Mouse (Mus musculus) liver, adult 2 months (tissue): ENCODE data around the gene Piwil4. TPM values are rescaled to one million over a fixed set of nuclear protein-coding genes. Genes with fewer than 3 reads are reported as not detected.

ENCODE experiments used
- DNase-seq: peaks from one replicate; pipeline ENCODE4 v3.0.0-alpha.2; 2011; ENCODE audit warnings: low read depth, low spot score; ENCODE audit errors: extremely low read depth
- H3K27ac ChIP-seq: fragments of 200-500 bp; replicated peaks from 2 replicates; pipeline ENCODE4 v1.5.1; 2012; ENCODE audit warnings: low read depth, mild to moderate bottlenecking, control low read depth, inconsistent platforms, low read length; ENCODE audit not compliant: insufficient read depth
- H3K27me3 ChIP-seq: fragments of 200-500 bp; 2 replicates; pipeline ENCODE4 v1.6.1; 2012; ENCODE audit warnings: mild to moderate bottlenecking, moderate library complexity, low read length, inconsistent platforms; ENCODE audit not compliant: control insufficient read depth, insufficient read depth
- H3K36me3 ChIP-seq: fragments of 200-500 bp; 2 replicates; pipeline ENCODE4 v1.6.1; 2012; ENCODE audit warnings: low read length, inconsistent platforms; ENCODE audit not compliant: control insufficient read depth, insufficient read depth
- H3K4me1 ChIP-seq: fragments of 200-500 bp; 2 replicates; pipeline ENCODE4 v1.6.1; 2011; ENCODE audit warnings: low read length; ENCODE audit not compliant: control insufficient read depth, insufficient read depth
- H3K4me3 ChIP-seq: fragments of 200-500 bp; 2 replicates; pipeline ENCODE4 v1.5.1; 2011; ENCODE audit warnings: low read depth, mild to moderate bottlenecking, control low read depth, low read length, moderate library complexity; ENCODE audit not compliant: insufficient read depth
- H3K79me2 ChIP-seq: fragments of 200-500 bp; 2 replicates; pipeline ENCODE4 v1.6.1; 2012; ENCODE audit warnings: inconsistent platforms, mild to moderate bottlenecking, low read length, moderate library complexity; ENCODE audit not compliant: control insufficient read depth, insufficient read depth
- H3K9ac ChIP-seq: fragments of 200-500 bp; 2 replicates; pipeline ENCODE4 v1.6.1; 2012; ENCODE audit warnings: low read depth, mild to moderate bottlenecking, control low read depth, inconsistent platforms, low read length
- CTCF ChIP-seq: fragments of 200-500 bp; IDR thresholded peaks from 2 replicates; pipeline ENCODE4 v1.5.1; 2011; ENCODE audit warnings: low read depth, low read length, control low read depth
- POLR2A ChIP-seq: fragments of 200-500 bp; IDR thresholded peaks from 2 replicates; pipeline ENCODE4 v1.6.1; 2011; ENCODE audit warnings: low read length, control low read depth; ENCODE audit not compliant: insufficient read depth; ENCODE audit errors: extremely low read depth
- WGBS: fragments of 180-500 bp; shearing (Covaris S2); methylation state at CpG from one replicate; pipeline ENCODE4 v1.1.7; 2018; 5-methylcytosine and 5-hydroxymethylcytosine counted together
- polyA plus RNA-seq: library from polyadenylated mRNA; depleted of rRNA; stranded (reverse); fragments of >200 nt; gene quantifications from 2 replicates; pipeline ENCODE4 v1.2.3, GENCODE M21; 2012; rRNA removed
- total RNA-seq: library from RNA; depleted of rRNA; stranded (reverse); fragments of >200 nt; gene quantifications from 2 replicates; pipeline ENCODE4 v1.2.3, GENCODE M21; 2014; rRNA removed

Piwil4 gene
- total RNA-seq, result not detected in 2 replicates
- not detected in 2 replicates for polyA plus RNA-seq

DNA sequence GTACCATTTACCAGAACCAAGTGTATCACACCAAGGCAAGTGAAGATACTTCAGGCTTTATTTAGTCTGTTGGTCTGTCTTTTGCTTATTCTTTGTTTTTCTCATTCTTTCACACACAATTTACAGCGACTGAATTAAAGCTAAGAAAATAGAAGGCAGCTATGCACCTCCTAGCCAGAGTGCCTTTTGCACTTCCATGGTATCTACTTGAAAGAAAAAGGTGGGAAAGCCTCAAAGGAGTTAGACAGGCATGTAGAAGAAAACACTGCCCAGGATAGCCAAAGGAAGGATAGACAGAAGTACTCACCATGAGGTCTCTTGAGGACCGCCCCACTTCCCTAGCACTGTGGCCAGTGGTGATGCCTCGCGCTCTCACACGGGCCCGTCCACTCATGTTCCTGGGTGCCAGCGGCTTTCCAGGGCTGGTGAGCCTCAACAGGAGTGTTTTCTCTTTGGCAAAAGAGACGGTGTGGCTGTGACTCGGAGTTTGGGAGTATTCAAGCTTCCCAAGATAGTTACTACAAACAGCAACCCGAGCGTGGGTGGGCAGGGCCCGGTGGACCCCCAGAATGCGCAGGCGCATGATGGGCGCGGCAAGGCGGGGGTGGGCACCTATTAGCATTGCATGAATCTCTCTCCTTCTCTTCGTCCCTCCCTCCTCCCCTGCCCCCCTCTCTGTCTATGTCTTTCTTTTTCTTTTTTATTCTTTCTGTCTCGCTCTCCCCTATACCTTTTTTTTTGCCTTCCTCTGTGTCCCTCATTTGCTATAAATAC is at the start of gene Piwil4:
Gene Piwil4 (minus strand): TSS at position 583 of the 774 bp plus-strand sequence.
- H3K4me3 ChIP-seq, result no peak within 1 kb of the TSS
- no peak for DNase-seq
- no peaks in the 10 kb centered on the region for H3K36me3 ChIP-seq
- 86% methylated on average over 19 of the region's 19 CpGs for WGBS
- H3K9ac ChIP-seq, result no peak within 1 kb of the TSS
- H3K4me1 ChIP-seq, result no peaks in the 10 kb centered on the region
- H3K27ac ChIP-seq, result no peak within 1 kb of the TSS
- H3K27me3 ChIP-seq, result no peaks in the 10 kb centered on the region
- no peaks in the 10 kb centered on the region for H3K79me2 ChIP-seq
- TF ChIP-seq CTCF (no peak), POLR2A (no peak)

DNA sequence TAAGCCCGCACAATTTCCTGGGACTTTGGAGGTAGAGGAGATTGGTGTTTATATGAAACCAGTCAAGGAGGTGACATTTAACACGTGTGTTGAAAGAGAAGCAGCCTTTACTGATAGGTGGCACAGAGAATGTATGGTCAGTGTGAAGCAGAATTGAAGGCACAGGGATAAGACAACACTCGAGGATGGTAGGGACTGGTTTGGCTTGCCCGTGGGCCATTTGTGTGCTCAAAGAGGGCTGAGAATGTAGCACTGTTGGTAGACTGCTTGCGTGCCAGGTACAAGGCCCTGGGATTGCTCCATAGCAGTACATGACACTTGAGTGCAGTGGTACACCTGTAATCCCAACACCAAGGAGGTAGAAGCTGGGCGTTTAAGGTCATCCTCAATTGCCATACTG is 46.8 kb upstream of the Piwil4 start:
- no peak for DNase-seq
- Histone ChIP-seq H3K36me3 (peaks cover 13% of the 10 kb centered on the region), H3K27me3 (no peaks in the 10 kb centered on the region), H3K4me1 (peaks cover 2% of the 10 kb centered on the region; the same call in 1 of the 2 replicates), H3K79me2 (no peaks in the 10 kb centered on the region; the same call in 1 of the 2 replicates), H3K4me3 (no peak overlapping the region), H3K9ac (no peak overlapping the region), H3K27ac (no peak overlapping the region)
- 91% methylated on average over 6 of the region's 6 CpGs for WGBS
- no peak for TF ChIP-seq POLR2A
- TF ChIP-seq CTCF, result no peak

DNA sequence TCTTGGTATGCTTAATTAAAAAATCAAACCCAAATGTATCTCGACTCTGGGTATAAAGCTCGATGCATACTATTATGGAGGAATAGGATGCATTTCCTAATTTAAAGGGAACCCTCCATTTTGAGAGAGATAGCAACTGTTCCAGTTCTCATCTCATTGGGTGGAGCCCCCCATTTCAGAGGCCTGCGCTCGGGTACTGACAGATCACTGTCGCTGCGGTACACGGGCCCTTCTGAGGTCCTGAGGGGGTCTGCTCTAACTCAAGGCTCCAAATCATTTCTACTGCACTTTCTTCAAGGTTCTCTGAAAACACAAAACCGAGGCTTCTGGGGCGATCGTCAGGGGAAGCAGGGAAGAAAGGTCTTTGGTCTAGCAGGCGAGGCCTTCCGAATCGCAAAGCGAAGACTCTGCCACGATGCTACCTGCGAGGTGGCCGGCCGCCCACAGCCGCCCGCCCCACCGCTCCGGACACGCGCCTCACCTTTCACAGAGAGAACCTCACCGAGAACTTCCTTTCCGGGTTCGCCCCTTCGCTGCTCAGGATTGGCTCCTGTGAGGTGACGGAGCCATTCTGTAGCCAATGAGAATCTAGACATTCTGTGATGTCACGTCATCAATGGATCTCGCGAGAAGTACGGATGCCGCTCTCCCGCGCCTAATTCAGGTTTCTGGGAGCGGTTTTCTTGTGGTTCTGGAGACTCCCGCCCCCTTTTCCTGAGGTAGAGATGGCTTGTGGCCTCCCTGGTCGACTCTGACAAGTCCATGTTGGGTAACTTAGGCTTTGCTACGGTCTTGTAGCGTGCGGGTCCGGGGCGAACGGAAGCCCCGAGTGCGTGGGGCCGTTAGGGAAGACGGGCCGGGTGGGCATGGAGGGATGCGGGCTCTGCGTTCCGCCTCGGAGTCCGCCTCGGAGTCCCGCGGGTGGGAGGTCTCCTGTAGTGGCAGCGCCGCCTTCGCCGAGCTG is 43.8 kb upstream of the Piwil4 start, which contains the start of the genes Mre11a and Ankrd49:
Gene Mre11a (plus strand): TSS at position 616 of the 964 bp plus-strand sequence.
Gene Ankrd49 (minus strand): TSS at position 818 of the 964 bp plus-strand sequence.
- peaks cover 2% of the 10 kb centered on the region; the same call in 1 of the 2 replicates for H3K4me1 ChIP-seq
- DNase-seq, result peak; percentile 91

DNA sequence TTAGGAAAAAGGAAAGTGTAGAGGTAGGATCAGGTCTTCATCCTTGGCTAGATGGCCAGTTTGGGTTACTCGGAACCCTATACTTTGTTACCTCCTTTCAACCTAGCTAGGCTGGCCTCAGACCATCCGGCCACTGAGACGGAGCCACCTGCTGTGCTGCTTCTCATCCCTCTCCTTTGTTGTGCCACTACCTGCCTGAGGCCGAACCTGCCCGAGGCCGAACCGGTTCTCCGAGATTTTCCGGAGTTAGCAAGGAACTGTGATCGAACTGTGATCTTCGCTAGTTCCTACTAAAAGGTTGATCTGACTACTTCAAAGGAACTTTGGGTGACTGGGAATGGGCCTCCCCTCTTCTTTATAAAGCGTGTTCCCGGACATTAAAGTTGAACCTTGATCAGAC is 37.8 kb upstream of the Piwil4 start:
- H3K27ac ChIP-seq, result no peak overlapping the region
- H3K4me3 ChIP-seq, result no peak overlapping the region
- H3K27me3 ChIP-seq, result no peaks in the 10 kb centered on the region
- no peaks in the 10 kb centered on the region for H3K4me1 ChIP-seq
- H3K79me2 ChIP-seq, result no peaks in the 10 kb centered on the region
- peaks cover 11% of the 10 kb centered on the region for H3K36me3 ChIP-seq
- no peak for DNase-seq
- 61% methylated on average over 13 of the region's 13 CpGs for WGBS
- no peak overlapping the region for H3K9ac ChIP-seq
- TF ChIP-seq POLR2A, result no peak
- TF ChIP-seq CTCF, result no peak

More for the DNA sequence above, 43.8 kb upstream of the Piwil4 start, which contains the start of the genes Mre11a and Ankrd49:
- Histone ChIP-seq H3K79me2 (no peaks in the 10 kb centered on the region; the same call in 1 of the 2 replicates), H3K27ac (peak within 1 kb of the TSS; percentile 56), H3K4me3 (peak within 1 kb of the TSS; percentile 87), H3K27me3 (no peaks in the 10 kb centered on the region), H3K9ac (peak within 1 kb of the TSS; percentile 91), H3K36me3 (peaks cover 16% of the 10 kb centered on the region)
- under 1% methylated on average over 62 of the region's 62 CpGs for WGBS
- 0 out of 2 replicates have a peak, but pooled peaks have one; percentile 39 for TF ChIP-seq POLR2A
- TF ChIP-seq CTCF, result no peak

DNA sequence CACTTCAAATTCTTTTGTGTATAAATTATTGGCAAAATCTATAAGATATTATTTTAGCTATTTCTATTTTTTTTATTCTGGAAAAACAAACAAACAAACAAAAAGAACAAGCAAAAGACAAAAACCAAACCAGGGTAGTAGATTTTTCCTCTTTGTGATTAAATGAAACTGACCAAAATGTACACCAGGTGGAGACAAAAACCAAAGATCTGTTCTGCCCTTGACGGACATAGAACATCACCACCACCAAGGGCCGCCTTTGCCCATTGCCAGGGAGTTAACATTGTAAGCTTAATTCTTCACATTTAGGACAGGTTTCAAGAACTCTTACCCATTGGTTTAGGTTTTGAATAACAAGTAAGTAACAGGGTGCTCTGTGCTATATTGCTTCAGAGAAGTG is 33.3 kb upstream of the Piwil4 start:
- H3K4me1 ChIP-seq, result no peaks in the 10 kb centered on the region
- no peaks in the 10 kb centered on the region for H3K36me3 ChIP-seq
- peaks cover 2% of the 10 kb centered on the region; the same call in 1 of the 2 replicates for H3K27me3 ChIP-seq
- TF ChIP-seq POLR2A (no peak), CTCF (no peak)
- H3K27ac ChIP-seq, result no peak overlapping the region
- H3K4me3 ChIP-seq, result no peak overlapping the region
- H3K9ac ChIP-seq, result no peak overlapping the region
- 36% methylated on average over 2 of the region's 2 CpGs for WGBS
- no peak for DNase-seq
- no peaks in the 10 kb centered on the region for H3K79me2 ChIP-seq
